Mouse (Mus musculus) lung, adult 18-20 months (tissue): ENCODE measurements around the gene Smim26.
"Not testable (repeated sequence)": the region's sequence is repeated elsewhere in the genome, so short reads cannot be mapped to it uniquely, and the experiment has no call there.

Source experiments
- DNase-seq, 2 experiments: peaks; one replicate each; pipeline ENCODE4 v3.0.0; 2022; ENCODE audit warnings: mixed read lengths in 2 of 2

The Smim26 gene

GRCm38 (mm10) chr2:144593951-144594651 is at the start of gene Smim26:
Smim26 (plus strand) TSS chr2:144594054.
- peak; percentile 84 for DNase-seq

DNA sequence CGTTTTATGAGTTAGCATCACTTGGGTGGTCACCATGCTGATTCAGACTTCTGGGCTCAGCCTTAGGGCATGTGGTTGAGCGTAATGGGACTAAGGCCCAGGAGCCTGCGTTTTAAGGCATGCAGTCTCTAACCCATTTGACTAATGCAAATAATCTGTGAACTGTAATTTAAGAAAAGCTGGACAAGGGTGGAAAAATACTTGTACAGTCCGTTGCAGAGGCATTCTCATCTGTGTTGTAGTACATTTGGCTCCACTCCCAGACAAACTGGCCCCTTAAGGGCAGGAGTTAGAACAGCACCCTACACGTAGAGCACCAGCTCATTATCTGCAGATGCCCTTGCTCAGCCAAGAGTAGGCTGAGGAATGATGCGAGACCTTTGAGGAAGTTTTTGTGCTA is 49.2 kb upstream of the Smim26 start:
- DNase-seq = peak in 1 of 2 experiments; percentile 16

- DNase-seq = no peak
Measured at GRCm38 (mm10) chr2:144545061-144545460, 48.8 kb upstream of the Smim26 start.

DNA sequence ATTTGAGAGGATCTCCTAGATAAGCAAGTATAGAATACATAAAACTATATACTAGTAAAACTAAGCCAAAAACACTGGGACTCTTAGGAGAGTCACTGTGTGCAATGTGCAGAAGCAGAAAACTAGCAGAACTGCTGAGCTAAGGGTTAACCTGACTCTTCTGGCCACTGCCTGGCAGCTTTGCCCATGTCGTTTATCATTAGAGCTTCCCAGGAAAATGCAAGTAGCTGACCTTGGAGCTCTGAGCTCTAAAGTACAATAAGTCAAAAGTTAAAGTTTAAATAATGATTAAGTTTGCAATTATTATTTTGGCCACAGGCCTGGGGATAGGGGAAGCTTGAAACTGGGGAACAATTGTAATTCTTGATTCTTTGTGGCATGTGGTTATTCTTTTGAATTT is 48.4 kb upstream of the Smim26 start:
- DNase-seq = no peak

DNA sequence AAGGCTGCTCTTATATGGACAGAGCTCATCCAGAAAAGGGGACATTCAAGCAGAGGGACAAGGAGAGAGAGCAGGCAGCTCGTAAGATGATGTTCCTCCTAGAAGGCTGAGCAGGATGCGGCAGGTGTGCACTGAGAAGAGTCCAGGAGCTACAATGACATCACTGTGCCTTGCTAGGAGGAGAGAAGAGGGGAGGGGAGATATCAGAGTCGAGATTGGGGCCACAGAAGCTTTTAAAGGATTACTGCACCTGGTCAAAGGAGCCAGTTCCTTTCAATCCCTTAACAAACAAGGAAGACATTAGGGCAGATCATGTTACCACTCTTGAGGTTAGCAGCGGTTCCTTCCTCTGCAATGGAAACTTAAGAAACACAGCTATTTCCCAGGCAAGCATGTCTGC is 46.3 kb upstream of the Smim26 start:
- DNase-seq = peak in 1 of 2 experiments; percentile 7

GRCm38 (mm10) chr2:144550529-144550928 is 43.3 kb upstream of the Smim26 start, which contains the start of gene Rbbp9:
Rbbp9 (minus strand) TSS chr2:144550869.
- DNase-seq = peak; percentile 37 to 48

DNA sequence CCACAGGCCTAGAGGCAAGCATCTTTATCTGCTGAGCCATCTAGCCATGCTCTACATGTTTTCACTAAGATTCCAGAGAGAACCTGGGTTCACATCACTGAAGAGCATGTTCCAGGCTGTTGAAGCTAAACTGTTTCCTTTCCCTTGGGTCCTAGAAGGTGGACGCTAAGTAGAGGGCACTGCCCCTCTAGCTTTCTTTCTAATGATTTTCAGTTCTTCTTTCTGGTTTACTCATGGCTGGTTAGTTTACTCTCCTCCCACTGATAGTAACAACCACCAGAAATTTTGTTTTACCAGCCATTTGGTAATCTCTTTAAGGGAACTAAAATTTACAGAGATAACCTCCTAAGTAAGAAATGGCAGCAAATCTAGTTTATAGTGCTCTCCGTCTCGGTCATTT is 39.9 kb upstream of the Smim26 start:
- DNase-seq = no peak

DNA sequence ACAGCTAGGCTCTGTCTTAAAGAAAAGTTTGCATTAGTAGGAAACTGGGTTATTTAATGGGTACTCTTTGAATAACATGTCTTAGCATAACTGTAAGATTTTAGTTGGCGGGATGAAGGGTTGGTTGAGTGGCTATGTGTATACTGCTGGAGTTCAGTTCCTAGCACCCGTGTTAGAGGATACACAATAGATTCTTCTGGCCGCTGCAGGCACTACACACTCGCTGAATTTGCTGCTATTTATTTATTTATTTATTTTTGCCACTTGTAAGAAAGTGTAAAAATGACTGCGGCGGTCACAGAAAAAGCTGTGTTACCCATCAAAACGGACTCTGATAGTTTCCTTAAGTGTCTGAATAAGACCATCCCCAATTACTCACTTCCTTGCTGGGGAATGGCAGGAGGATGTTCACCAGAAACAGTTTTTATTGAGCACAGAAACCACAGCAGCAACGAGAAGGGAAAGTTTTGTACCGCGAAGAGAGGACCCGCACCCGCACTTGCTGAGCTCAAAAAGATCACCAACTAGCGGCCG is 38.5 kb upstream of the Smim26 start:
- DNase-seq = no peak

DNA sequence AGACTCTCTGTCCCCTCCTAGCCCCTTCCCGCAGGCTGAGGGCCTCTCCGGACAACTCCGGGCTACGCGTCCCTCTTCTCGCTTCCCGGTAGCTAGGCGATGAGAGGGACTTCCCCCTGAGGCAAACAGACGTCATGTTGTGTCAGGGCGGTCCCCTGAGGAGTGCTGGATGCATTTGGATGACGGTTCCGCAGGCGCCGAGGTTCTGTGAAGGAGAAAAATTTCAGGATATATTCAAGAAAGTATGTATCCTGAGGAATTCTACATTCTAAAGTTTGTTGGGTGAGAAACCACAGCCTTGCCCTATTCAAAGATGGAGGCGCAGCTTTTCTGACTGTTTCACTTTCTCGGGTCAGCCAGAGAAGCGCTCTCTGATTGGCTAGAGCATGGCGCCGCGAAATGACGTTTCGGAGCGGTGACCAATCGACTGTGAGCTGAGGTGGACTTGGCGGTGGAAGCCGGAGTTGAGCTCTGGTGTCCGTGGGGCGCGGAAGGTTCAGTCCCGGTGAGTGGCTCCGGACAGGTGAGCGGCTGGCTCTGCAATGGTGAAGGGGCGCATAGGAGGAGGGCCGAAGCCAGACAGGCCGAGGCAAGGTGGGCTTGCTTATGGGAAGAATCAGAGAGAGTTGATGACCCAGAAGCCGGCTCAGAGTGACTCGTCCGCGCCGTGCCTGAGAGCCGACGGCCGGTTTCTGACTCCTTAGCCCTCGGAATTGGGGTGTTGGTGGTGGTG is 37.9 kb upstream of the Smim26 start, which contains the start of gene Sec23b:
Gene Sec23b (plus strand): TSS at position 410 of the 733 bp plus-strand sequence.
- peak; percentile 98 for DNase-seq

GRCm38 (mm10) chr2:144588723-144589122 is 5.1 kb upstream of the Smim26 start:
- no peak for DNase-seq

- not testable (repeated sequence) for DNase-seq
Measured at GRCm38 (mm10) chr2:144593036-144593435, 818 bp upstream of the Smim26 start.

DNA sequence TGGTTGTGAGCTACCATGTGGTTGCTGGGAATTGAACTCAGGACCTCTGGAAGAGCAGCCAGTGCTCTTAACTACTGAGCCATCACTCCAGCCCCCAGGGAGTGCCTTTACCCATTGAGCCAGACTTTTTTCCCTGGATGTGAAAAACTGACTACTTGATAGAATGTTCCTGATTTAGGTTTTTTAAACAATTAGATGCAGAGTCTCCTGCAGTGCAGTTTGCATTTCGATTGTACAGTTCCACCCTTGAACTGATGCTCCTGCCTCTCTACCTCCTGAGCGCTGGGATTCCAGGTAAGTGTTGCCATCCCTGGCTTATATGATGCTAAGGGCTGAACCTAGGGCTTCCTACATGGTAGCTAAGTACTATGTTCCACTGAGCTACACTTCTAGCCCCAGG is 4.2 kb downstream of the Smim26 start:
- DNase-seq = no peak

- peak; percentile 92 to 95 for DNase-seq
Measured at GRCm38 (mm10) chr2:144599831-144600687, 6.2 kb downstream of the Smim26 start, which contains the start of gene Dtd1. Dtd1 (plus strand) TSS chr2:144599897.

- DNase-seq = no peak
Measured at GRCm38 (mm10) chr2:144601576-144601975, 7.7 kb downstream of the Smim26 start.

DNA sequence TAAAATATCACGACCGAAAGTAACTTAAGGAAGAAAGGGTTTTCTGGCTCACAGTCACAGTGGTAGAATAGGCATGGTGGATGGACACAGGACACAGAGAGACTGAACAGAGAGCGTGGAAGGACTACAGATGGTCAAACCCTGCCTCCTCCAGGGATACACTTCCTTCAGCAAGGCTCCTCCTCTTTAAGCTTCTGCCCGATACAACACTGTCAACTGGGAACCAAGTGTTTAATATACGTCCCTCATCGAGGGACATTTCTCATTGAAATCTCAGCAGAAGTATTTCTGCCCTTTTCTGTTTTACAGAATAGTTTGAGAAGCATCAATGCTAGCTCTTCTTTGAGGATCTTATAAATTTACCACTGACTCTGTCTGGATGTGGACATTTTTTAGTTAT is 20.1 kb downstream of the Smim26 start:
- no peak for DNase-seq

GRCm38 (mm10) chr2:144617074-144617874 is 23.4 kb downstream of the Smim26 start:
- no peak for DNase-seq

GRCm38 (mm10) chr2:144621491-144621890 is 27.6 kb downstream of the Smim26 start:
- DNase-seq = no peak

DNA sequence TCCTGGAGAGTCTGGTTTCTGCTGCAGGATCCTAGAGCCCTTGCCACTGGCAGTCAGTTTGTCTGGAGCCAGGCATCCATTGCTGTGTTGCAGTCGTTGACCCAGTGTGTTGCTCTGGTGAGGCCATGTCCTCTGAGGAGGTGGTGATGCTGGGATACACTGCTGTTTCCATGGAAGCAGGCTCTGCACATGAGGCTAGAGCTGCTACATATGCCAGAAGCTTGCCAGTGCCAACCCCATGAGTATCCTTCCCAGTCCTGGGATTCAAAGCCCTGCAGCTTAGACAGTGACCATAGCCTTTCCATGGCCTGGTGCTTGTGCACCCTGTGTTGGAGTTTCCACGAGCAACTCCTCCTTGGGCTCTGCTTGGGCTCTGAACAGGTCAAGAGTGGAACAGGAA is 39.7 kb downstream of the Smim26 start:
- DNase-seq = no peak

GRCm38 (mm10) chr2:144634231-144634630 is 40.4 kb downstream of the Smim26 start:
- DNase-seq = no peak

DNA sequence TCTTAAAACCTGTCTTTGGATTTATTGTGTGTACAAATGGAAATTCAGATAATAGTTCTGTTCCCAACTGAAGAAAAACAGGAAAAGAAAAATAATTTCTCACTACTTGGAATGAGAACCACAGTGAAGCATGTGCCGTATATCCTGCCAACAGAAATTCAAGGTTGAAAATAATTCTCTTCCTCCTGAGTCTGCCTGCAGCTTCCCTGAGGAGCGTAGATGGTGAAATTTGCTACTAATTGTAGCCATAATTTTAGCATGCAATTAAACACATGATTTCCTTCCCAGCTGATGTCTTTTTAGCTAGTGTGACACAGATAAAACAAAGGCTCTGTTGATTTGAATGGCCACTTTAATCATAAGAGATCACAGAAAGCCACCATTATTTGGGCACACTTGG is 40.9 kb downstream of the Smim26 start:
- no peak for DNase-seq

DNA sequence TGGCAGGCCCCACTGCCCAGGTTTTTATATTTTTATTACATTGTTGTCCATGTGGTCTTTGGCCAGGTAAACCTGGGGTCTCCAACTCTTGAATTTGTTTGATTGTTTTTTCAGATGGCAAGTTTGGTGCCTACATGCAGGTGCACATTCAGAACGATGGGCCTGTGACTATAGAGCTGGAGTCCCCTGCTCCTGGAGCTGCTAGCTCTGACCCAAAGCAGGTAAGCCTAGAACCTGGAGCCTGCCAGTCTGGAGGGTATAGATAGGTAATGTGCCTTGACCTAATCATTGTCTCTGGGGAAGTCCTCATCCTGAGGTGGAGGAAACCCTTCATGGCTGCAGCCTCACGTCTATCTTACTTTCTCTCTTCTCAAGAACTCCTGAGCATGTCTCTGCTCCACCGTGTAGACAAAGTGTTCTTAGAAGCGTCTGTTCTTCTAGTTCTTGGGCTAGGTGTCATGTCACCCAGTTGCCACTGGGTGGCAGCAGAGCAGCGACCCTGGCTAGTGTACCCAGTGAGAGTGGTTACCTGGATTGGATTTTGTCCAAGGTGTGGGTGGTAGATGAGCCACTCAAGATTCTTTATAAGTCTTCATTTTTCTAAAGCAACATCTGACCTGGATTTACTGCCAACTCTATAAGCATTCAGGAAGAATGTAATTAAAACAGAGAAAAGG is 41.9 kb downstream of the Smim26 start:
- peak; percentile 31 to 49 for DNase-seq
